Mouse (Mus musculus) forebrain, embryonic 11.5 days (tissue): ENCODE measurements at regions not wholly inside any gene's neighbourhood (a gene's known extent, or its start where the extent isn't known, plus 50 kb on each side); places are given as distances from the start of the nearest gene placed in this dataset.

Source experiments
- ATAC-seq: fragments of 200-750 bp; cut with Nextera tagmentation; replicated peaks from 2 replicates; pipeline ENCODE4 v1.8.0; 2017; ENCODE audit warnings: moderate TSS enrichment; ENCODE audit not compliant: low FRiP score
- DNase-seq: peaks from one replicate; pipeline ENCODE4 v3.0.0-alpha.2; 2017; ENCODE audit warnings: low spot score
- H3K27ac ChIP-seq: fragments of 300-500 bp; sonication (generic); 2 replicates; pipeline ENCODE4 v1.5.1; 2014; ENCODE audit warnings: low read depth, low read length
- H3K27me3 ChIP-seq: fragments of 300-500 bp; sonication (generic); 2 replicates; pipeline ENCODE4 v1.6.1; 2014; ENCODE audit warnings: mild to moderate bottlenecking, low read length, mixed read lengths; ENCODE audit not compliant: control insufficient read depth, insufficient read depth
- H3K36me3 ChIP-seq: fragments of 300-500 bp; sonication (generic); 2 replicates; pipeline ENCODE4 v1.6.1; 2014; ENCODE audit warnings: mild to moderate bottlenecking, low read length, moderate library complexity, mixed read lengths; ENCODE audit not compliant: control insufficient read depth, insufficient read depth
- H3K4me1 ChIP-seq: fragments of 300-500 bp; sonication (generic); replicated peaks from 2 replicates; pipeline ENCODE4 v1.6.1; 2014; ENCODE audit warnings: low read length, mixed read lengths; ENCODE audit not compliant: control insufficient read depth, insufficient read depth
- H3K4me2 ChIP-seq: fragments of 300-500 bp; sonication (generic); 2 replicates; pipeline ENCODE4 v1.6.1; 2014; ENCODE audit warnings: low read depth, mild to moderate bottlenecking, low read length, moderate library complexity, mixed read lengths; ENCODE audit not compliant: severe bottlenecking
- H3K4me3 ChIP-seq: fragments of 300-500 bp; sonication (generic); 2 replicates; pipeline ENCODE4 v1.5.1; 2014; ENCODE audit warnings: low read depth, low read length
- H3K9ac ChIP-seq: fragments of 300-500 bp; sonication (generic); 2 replicates; pipeline ENCODE4 v1.6.1; 2014; ENCODE audit warnings: low read length
- H3K9me3 ChIP-seq: fragments of 300-500 bp; sonication (generic); 2 replicates; pipeline ENCODE4 v1.6.1; 2016; ENCODE audit warnings: low read length, mixed read lengths; ENCODE audit not compliant: control insufficient read depth
- WGBS: fragments of 180-500 bp; shearing (Covaris S2); extraction: QIAGEN DNeasy Blood & Tissue Kit; methylation state at CpG from one replicate; pipeline ENCODE4 v1.1.7; 2014; 5-methylcytosine and 5-hydroxymethylcytosine counted together

DNA sequence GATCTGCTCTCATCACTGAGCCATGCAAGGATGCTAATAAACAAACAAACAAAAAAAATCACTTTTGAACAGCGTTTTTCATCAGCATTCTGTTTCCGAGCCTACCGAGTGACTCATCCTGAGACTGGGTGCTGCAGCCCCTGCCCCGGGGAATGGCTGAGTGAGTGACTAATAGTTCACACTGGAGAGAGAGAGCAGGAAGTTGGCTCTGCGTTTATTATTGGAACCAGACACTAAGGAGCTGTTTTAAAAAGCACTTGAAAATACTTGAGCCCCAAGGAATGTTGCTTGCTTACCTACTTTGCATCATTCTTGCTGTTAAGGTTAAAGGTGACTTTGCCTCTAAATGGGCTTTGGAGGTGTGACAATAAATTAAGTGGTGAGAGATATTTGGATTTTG is 240.6 kb upstream of the Fn1 start:
- Histone ChIP-seq H3K4me1 (no peaks in the 10 kb centered on the region), H3K27ac (no peak overlapping the region), H3K27me3 (no peaks in the 10 kb centered on the region), H3K36me3 (no peaks in the 10 kb centered on the region), H3K9ac (no peak overlapping the region), H3K4me3 (no peak overlapping the region), H3K9me3 (no peaks in the 10 kb centered on the region), H3K4me2 (no peak overlapping the region)
- DNase-seq (no peak), ATAC-seq (no peak)
- 69% methylated on average over 5 of the region's 5 CpGs for WGBS

DNA sequence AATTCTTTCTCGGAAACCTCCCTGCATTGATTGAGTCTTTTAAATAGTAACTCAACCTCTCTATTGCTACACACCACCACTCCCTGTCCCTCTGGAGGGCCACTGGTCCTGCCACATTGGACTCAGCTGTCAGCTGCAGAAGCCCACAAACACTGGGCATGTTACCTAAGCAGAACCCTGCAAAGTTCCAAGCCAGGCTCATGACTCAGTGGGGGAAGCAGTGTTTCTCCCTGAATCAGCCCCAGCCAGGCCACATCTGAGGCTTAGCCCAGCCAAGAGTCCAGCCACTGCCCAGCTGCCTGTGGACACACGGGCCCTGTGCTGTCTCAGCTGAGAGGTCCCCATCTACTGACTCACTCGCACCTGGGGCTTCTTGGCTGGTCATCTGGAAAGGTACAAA is 234.8 kb upstream of the Fn1 start:
- no peak overlapping the region for H3K4me2 ChIP-seq
- WGBS, result 91% methylated on average over 3 of the region's 3 CpGs
- H3K9me3 ChIP-seq, result no peaks in the 10 kb centered on the region
- H3K36me3 ChIP-seq, result no peaks in the 10 kb centered on the region
- no peak overlapping the region for H3K27ac ChIP-seq
- H3K27me3 ChIP-seq, result no peaks in the 10 kb centered on the region
- no peak overlapping the region for H3K9ac ChIP-seq
- no peak for ATAC-seq
- no peak for DNase-seq
- H3K4me3 ChIP-seq, result no peak overlapping the region
- no peaks in the 10 kb centered on the region for H3K4me1 ChIP-seq

- ATAC-seq (no peak), DNase-seq (no peak)
- Histone ChIP-seq H3K4me2 (no peak overlapping the region), H3K9me3 (no peaks in the 10 kb centered on the region), H3K27me3 (no peaks in the 10 kb centered on the region), H3K4me1 (no peaks in the 10 kb centered on the region), H3K4me3 (no peak overlapping the region), H3K9ac (no peak overlapping the region), H3K36me3 (no peaks in the 10 kb centered on the region), H3K27ac (no peak overlapping the region)
- 94% methylated on average over 6 of the region's 6 CpGs for WGBS
Observed at GRCm38 (mm10) chr1:71886903-71887302, 233.9 kb upstream of the Fn1 start.

- H3K27ac ChIP-seq, result no peak overlapping the region
Observed at GRCm38 (mm10) chr1:71886233-71886632, 233.2 kb upstream of the Fn1 start.

GRCm38 (mm10) chr1:71881851-71882250 is 228.9 kb upstream of the Fn1 start:
- Histone ChIP-seq H3K4me3 (no peak overlapping the region), H3K27ac (no peak overlapping the region), H3K9ac (no peak overlapping the region), H3K4me2 (no peak overlapping the region), H3K27me3 (no peaks in the 10 kb centered on the region), H3K9me3 (no peaks in the 10 kb centered on the region), H3K36me3 (no peaks in the 10 kb centered on the region), H3K4me1 (no peaks in the 10 kb centered on the region)
- 90% methylated on average over 12 of the region's 12 CpGs for WGBS
- DNase-seq, result no peak
- no peak for ATAC-seq

More at GRCm38 (mm10) chr1:71886233-71886632, 233.2 kb upstream of the Fn1 start:
- Histone ChIP-seq H3K4me1 (no peaks in the 10 kb centered on the region), H3K9ac (no peak overlapping the region), H3K4me2 (no peak overlapping the region), H3K27me3 (no peaks in the 10 kb centered on the region), H3K4me3 (no peak overlapping the region), H3K9me3 (no peaks in the 10 kb centered on the region), H3K36me3 (no peaks in the 10 kb centered on the region)
- WGBS, result 90% methylated on average over 5 of the region's 5 CpGs
- DNase-seq (no peak), ATAC-seq (no peak)

DNA sequence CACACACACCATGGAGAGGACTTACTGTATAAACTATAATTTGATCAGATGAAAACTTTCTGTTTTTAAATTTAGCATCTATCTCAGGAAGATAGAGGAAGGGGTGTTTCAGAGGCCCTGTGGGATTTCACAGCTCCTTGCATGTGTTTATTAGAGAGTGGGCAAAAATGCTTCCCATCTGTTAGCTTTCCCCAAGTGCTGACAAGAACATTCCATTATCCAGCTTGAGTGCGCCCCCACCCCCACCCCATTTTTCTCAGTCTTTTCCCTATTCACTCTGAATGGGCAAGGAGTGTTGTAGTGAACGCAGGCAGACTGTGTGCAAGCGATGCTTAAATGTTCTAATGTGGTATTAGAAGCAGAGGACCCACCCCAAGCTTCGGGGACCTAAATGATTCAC is 228.2 kb upstream of the Fn1 start:
- H3K9ac ChIP-seq, result no peak overlapping the region
- H3K27me3 ChIP-seq, result no peaks in the 10 kb centered on the region
- no peak overlapping the region for H3K27ac ChIP-seq
- no peak for DNase-seq
- H3K4me2 ChIP-seq, result no peak overlapping the region
- no peak overlapping the region for H3K4me3 ChIP-seq
- H3K4me1 ChIP-seq, result no peaks in the 10 kb centered on the region
- ATAC-seq, result no peak
- H3K9me3 ChIP-seq, result no peaks in the 10 kb centered on the region
- 76% methylated on average over 4 of the region's 4 CpGs for WGBS
- H3K36me3 ChIP-seq, result no peaks in the 10 kb centered on the region

DNA sequence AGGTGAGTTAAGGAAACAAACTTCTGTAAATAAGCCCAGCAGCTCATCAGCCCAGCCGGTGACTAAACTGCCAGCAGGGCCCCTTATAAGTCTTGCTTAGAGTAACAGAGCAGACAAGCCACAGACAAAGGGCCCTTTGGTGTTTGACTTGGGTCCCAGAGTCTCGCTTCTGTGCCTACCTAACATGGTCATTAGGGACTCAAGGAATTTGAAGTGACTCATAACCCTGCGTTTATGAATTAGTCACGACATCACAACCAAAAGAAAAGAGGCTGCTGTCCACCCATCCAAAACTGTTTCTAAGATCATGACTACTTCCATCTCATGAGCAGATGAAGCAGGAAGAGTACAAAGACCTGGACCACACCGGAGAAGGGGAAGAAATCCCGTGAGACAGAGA is 227.5 kb upstream of the Fn1 start:
- Histone ChIP-seq H3K4me3 (no peak overlapping the region), H3K36me3 (no peaks in the 10 kb centered on the region), H3K27ac (no peak overlapping the region), H3K9ac (no peak overlapping the region), H3K4me2 (no peak overlapping the region), H3K27me3 (no peaks in the 10 kb centered on the region), H3K4me1 (no peaks in the 10 kb centered on the region), H3K9me3 (no peaks in the 10 kb centered on the region)
- no peak for DNase-seq
- 70% methylated on average over 6 of the region's 6 CpGs for WGBS
- ATAC-seq, result no peak

GRCm38 (mm10) chr1:71876712-71877401 is 223.9 kb upstream of the Fn1 start:
- no peaks in the 10 kb centered on the region for H3K27me3 ChIP-seq
- 78% methylated on average over 9 of the region's 9 CpGs for WGBS
- ATAC-seq, result no peak
- no peak overlapping the region for H3K9ac ChIP-seq
- no peaks in the 10 kb centered on the region for H3K36me3 ChIP-seq
- no peak overlapping the region for H3K4me2 ChIP-seq
- no peaks in the 10 kb centered on the region for H3K9me3 ChIP-seq
- no peak overlapping the region for H3K4me3 ChIP-seq
- no peak overlapping the region for H3K27ac ChIP-seq
- no peaks in the 10 kb centered on the region for H3K4me1 ChIP-seq
- no peak for DNase-seq

DNA sequence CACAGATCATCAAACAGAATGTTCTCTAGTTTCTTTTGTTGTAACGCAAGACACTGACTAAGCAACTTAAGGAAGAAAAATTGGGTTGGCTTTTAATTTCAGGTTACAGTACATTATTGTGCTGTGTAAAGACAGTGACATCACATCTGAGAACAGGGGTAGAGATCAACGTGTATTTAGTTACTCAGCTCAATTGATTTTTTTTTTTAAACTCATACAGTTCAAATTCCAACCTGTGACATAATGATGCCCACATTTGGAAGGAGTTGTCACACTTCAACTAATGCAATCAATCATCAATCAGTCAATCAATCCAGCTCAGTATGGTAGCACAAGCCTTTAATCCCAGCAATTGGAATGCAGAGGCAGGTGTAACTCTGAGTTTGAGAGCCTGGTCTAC is 221.0 kb upstream of the Fn1 start:
- WGBS, result 81% methylated on average over 2 of the region's 2 CpGs
- Histone ChIP-seq H3K4me3 (no peak overlapping the region), H3K9ac (no peak overlapping the region), H3K9me3 (no peaks in the 10 kb centered on the region), H3K27me3 (no peaks in the 10 kb centered on the region), H3K36me3 (no peaks in the 10 kb centered on the region), H3K27ac (no peak overlapping the region), H3K4me2 (no peak overlapping the region), H3K4me1 (no peaks in the 10 kb centered on the region)
- ATAC-seq, result no peak
- DNase-seq, result no peak
